Mouse (Mus musculus) stomach, postnatal 0 days (tissue): Measurements from ENCODE around the gene Acads.

ENCODE experiments used
- CTCF ChIP-seq: IDR thresholded peaks from 2 replicates; pipeline ENCODE4 v1.5.1; 2016; ENCODE audit warnings: antibody characterized with exemption, low read depth, mild to moderate bottlenecking, moderate library complexity
- EP300 ChIP-seq: optimal IDR thresholded peaks from 2 replicates; pipeline ENCODE3; 2016; ENCODE audit warnings: antibody characterized with exemption

DNA sequence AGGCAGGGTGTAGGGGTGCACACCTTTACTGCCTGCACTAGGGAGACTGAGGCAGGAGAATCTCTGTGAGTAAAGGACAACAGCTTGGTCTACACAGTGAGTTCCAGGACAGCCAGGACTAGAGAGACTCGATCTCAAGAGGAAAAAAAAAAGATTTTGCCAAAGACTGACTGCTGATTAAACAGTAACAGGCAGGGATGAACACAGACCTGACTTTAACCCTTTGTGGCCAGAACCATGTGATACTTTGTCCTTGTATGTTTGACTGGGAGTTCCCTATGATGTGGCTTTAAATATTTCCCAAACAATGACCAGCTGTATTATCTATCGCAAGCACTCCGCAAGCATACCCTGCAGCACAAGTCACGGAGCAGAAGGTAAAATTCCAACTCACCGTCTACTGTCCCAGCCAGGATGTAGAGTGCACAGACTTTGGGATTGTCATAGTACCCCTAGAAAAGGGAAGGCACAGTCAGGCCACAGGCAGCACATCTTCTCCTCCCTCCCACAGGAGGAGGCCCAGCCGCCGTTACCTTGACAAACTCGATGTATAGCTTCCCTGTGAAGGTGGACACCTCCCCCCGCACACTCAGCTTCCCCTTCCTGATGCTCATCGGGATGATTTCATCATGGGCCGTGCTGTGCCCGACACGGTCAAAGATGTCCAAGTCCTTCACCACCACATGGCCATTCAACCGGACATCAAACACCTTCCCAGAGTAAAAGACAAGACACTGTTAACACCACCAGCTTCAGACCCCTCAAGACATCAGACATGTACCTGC lies 30.7 kb upstream of the Acads start:
- no peak for TF ChIP-seq EP300
- no peak for TF ChIP-seq CTCF
